Mouse (Mus musculus) c-Kit-negative CD71-positive TER-119-positive erythroid progenitor cells, embryonic 14.5 days (primary cell): ENCODE measurements at regions not wholly inside any gene's neighbourhood (a gene's known extent, or its start where the extent isn't known, plus 50 kb on each side); places are given as distances from the start of the nearest gene placed in this dataset.

Source experiments
- DNase-seq: peaks from one replicate; pipeline ENCODE4 v3.0.0-alpha.2; 2013; ENCODE audit warnings: low read depth, low spot score

- no peak for DNase-seq
Observed at GRCm38 (mm10) chr14:24876508-24876907, 389.6 kb downstream of the Rps24 start.

- no peak for DNase-seq
Observed at GRCm38 (mm10) chr14:24877853-24878252, 390.9 kb downstream of the Rps24 start.

GRCm38 (mm10) chr14:24886164-24886563 is 399.2 kb downstream of the Rps24 start:
- DNase-seq = no peak

GRCm38 (mm10) chr14:24886896-24887421 is 400.0 kb downstream of the Rps24 start:
- DNase-seq = no peak

- DNase-seq = no peak
Observed at GRCm38 (mm10) chr14:24890856-24891255, 403.9 kb downstream of the Rps24 start.

- DNase-seq = no peak
Observed at GRCm38 (mm10) chr14:24895196-24895595, 408.3 kb downstream of the Rps24 start.

- DNase-seq = no peak
Observed at GRCm38 (mm10) chr14:24896681-24897080, 409.8 kb downstream of the Rps24 start.

GRCm38 (mm10) chr14:24900501-24901179 is 413.7 kb downstream of the Rps24 start:
- no peak for DNase-seq

GRCm38 (mm10) chr14:24901726-24902125 is 414.8 kb downstream of the Rps24 start:
- DNase-seq = no peak

- no peak for DNase-seq
Observed at GRCm38 (mm10) chr14:24902870-24903269, 415.9 kb downstream of the Rps24 start.

GRCm38 (mm10) chr14:24904712-24905111 is 417.8 kb downstream of the Rps24 start:
- DNase-seq = no peak

GRCm38 (mm10) chr14:24906916-24907315 is 420.0 kb downstream of the Rps24 start:
- no peak for DNase-seq

- DNase-seq = no peak
Observed at GRCm38 (mm10) chr14:24908377-24908776, 421.5 kb downstream of the Rps24 start.

- DNase-seq = no peak
Observed at GRCm38 (mm10) chr14:24911621-24912020, 424.7 kb downstream of the Rps24 start.

- no peak for DNase-seq
Observed at GRCm38 (mm10) chr14:24919056-24919455, 432.1 kb downstream of the Rps24 start.

- DNase-seq = no peak
Observed at GRCm38 (mm10) chr14:24922006-24922405, 435.1 kb downstream of the Rps24 start.

- no peak for DNase-seq
Observed at GRCm38 (mm10) chr14:24924561-24924960, 437.6 kb downstream of the Rps24 start.

- DNase-seq = no peak
Observed at GRCm38 (mm10) chr14:24926086-24927048, 439.4 kb downstream of the Rps24 start.

GRCm38 (mm10) chr14:24928726-24929125 is 441.8 kb downstream of the Rps24 start:
- DNase-seq = no peak

GRCm38 (mm10) chr14:24930251-24930650 is 443.3 kb downstream of the Rps24 start:
- DNase-seq = no peak

GRCm38 (mm10) chr14:24937876-24938275 is 451.0 kb downstream of the Rps24 start:
- no peak for DNase-seq

GRCm38 (mm10) chr14:24939068-24939467 is 452.1 kb downstream of the Rps24 start:
- DNase-seq = no peak
